Mouse (Mus musculus) limb, embryonic 13.5 days (tissue): Measurements from ENCODE around the gene Ifnar1. TPM values are rescaled to one million over a fixed set of nuclear protein-coding genes. Genes with fewer than 3 reads are reported as not detected.

Source experiments
- ATAC-seq: fragments of 200-750 bp; cut with Nextera tagmentation; 2 replicates; pipeline ENCODE4 v1.8.0; 2017; ENCODE audit warnings: low read depth, moderate number of reproducible peaks, moderate TSS enrichment; ENCODE audit not compliant: low FRiP score
- H3K27ac ChIP-seq: fragments of 300-500 bp; sonication (generic); 2 replicates; pipeline ENCODE4 v1.5.1; 2015; ENCODE audit warnings: inconsistent platforms, mild to moderate bottlenecking, moderate library complexity
- H3K27me3 ChIP-seq: fragments of 300-500 bp; sonication (generic); 2 replicates; pipeline ENCODE4 v1.6.1; 2015; ENCODE audit warnings: mild to moderate bottlenecking, inconsistent platforms
- H3K36me3 ChIP-seq: fragments of 300-500 bp; sonication (generic); 2 replicates; pipeline ENCODE4 v1.6.1; 2015; ENCODE audit warnings: inconsistent platforms, mild to moderate bottlenecking, moderate library complexity
- H3K4me1 ChIP-seq: fragments of 300-500 bp; sonication (generic); 2 replicates; pipeline ENCODE4 v1.6.1; 2015; ENCODE audit warnings: inconsistent platforms
- H3K4me2 ChIP-seq: fragments of 300-500 bp; sonication (generic); replicated peaks from 2 replicates; pipeline ENCODE4 v1.6.1; 2015; ENCODE audit warnings: inconsistent platforms, mild to moderate bottlenecking, moderate library complexity
- H3K4me3 ChIP-seq: fragments of 300-500 bp; sonication (generic); 2 replicates; pipeline ENCODE4 v1.5.1; 2015; ENCODE audit warnings: moderate library complexity, mild to moderate bottlenecking, inconsistent platforms
- H3K9ac ChIP-seq: fragments of 300-500 bp; sonication (generic); 2 replicates; pipeline ENCODE4 v1.6.1; 2015; ENCODE audit warnings: mild to moderate bottlenecking, inconsistent platforms
- H3K9me3 ChIP-seq: fragments of 300-500 bp; sonication (generic); 2 replicates; pipeline ENCODE4 v1.6.1; 2016; ENCODE audit warnings: inconsistent platforms
- WGBS: fragments of 180-500 bp; shearing (Covaris S2); methylation state at CpG from one replicate; pipeline ENCODE4 v1.1.7; 2015; 5-methylcytosine and 5-hydroxymethylcytosine counted together
- polyA plus RNA-seq: library from polyadenylated mRNA; unstranded; fragments of >200 nt; fragmentation: Nextera tagmentation; extraction: Ambion mirVana; gene quantifications from 2 replicates; pipeline ENCODE4 v1.2.1, GENCODE M21; 2015

The Ifnar1 gene
- polyA plus RNA-seq, 1 experiment from 2014 or later: 67.1 TPM

- peaks cover 8% of the 10 kb centered on the region; the same call in 1 of the 2 replicates for H3K27me3 ChIP-seq
- no peak overlapping the region for H3K9ac ChIP-seq
- no peaks in the 10 kb centered on the region for H3K36me3 ChIP-seq
- H3K4me2 ChIP-seq: no peak overlapping the region
- H3K4me1 ChIP-seq: peaks cover 31% of the 10 kb centered on the region
- 74% methylated on average over 6 of the region's 6 CpGs for WGBS
- no peaks in the 10 kb centered on the region for H3K9me3 ChIP-seq
- no peak overlapping the region for H3K4me3 ChIP-seq
- H3K27ac ChIP-seq: no peak overlapping the region
- ATAC-seq: no peak
Measured at GRCm38 (mm10) chr16:91534888-91535287, 49.9 kb downstream of the Ifnar1 start.

- Histone ChIP-seq H3K27ac (no peak overlapping the region), H3K27me3 (peaks cover 8% of the 10 kb centered on the region; the same call in 1 of the 2 replicates), H3K9me3 (no peaks in the 10 kb centered on the region), H3K36me3 (no peaks in the 10 kb centered on the region), H3K4me3 (no peak overlapping the region), H3K4me2 (no peak overlapping the region), H3K4me1 (peaks cover 28% of the 10 kb centered on the region), H3K9ac (no peak overlapping the region)
- 95% methylated on average over 6 of the region's 6 CpGs for WGBS
- ATAC-seq: no peak
Measured at GRCm38 (mm10) chr16:91536372-91536771, 51.3 kb downstream of the Ifnar1 start.

- peaks cover 28% of the 10 kb centered on the region for H3K4me1 ChIP-seq
- ATAC-seq: no peak
Measured at GRCm38 (mm10) chr16:91537065-91537464, 52.0 kb downstream of the Ifnar1 start.

GRCm38 (mm10) chr16:91538051-91538450, 53.0 kb downstream of the Ifnar1 start:
- H3K27me3 ChIP-seq: peaks cover 8% of the 10 kb centered on the region; the same call in 1 of the 2 replicates
- H3K4me1 ChIP-seq: peaks cover 19% of the 10 kb centered on the region
- no peak overlapping the region for H3K4me3 ChIP-seq
- WGBS: 73% methylated on average over 6 of the region's 6 CpGs
- no peaks in the 10 kb centered on the region for H3K36me3 ChIP-seq
- no peaks in the 10 kb centered on the region for H3K9me3 ChIP-seq
- no peak overlapping the region for H3K4me2 ChIP-seq
- H3K27ac ChIP-seq: peak overlapping the region; percentile 22; the same call in 1 of the 2 replicates
- no peak for ATAC-seq
- H3K9ac ChIP-seq: no peak overlapping the region

More at GRCm38 (mm10) chr16:91537065-91537464, 52.0 kb downstream of the Ifnar1 start:
- Histone ChIP-seq H3K4me2 (no peak overlapping the region), H3K27me3 (peaks cover 8% of the 10 kb centered on the region; the same call in 1 of the 2 replicates), H3K9me3 (no peaks in the 10 kb centered on the region), H3K4me3 (no peak overlapping the region), H3K36me3 (no peaks in the 10 kb centered on the region), H3K27ac (no peak overlapping the region), H3K9ac (no peak overlapping the region)
- WGBS: 84% methylated on average over 3 of the region's 3 CpGs

DNA sequence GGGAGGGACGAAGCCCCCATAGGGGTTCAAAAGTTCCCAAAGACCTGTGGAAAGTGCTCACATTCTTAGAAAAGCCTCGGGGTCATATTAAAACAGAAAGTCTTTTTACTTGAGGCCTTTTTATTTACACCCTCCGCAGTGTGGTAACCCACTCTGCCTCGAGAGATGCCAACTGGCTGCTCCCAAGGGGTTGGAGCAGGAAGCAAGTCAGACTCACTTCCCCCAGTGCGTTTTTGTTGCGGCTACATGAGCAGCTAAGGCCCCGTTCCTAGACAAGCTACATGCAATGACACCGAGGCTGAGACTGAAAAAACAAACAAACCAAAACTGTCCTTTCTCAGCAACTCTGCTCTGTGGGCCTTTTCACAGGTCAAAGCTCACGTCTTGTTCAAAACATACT, 53.5 kb downstream of the Ifnar1 start:
- peak overlapping the region; percentile 48; the same call in 1 of the 2 replicates for H3K27ac ChIP-seq
- WGBS: 49% methylated on average over 9 of the region's 9 CpGs
- H3K4me1 ChIP-seq: peaks cover 19% of the 10 kb centered on the region
- no peak overlapping the region for H3K4me2 ChIP-seq
- H3K9ac ChIP-seq: no peak overlapping the region
- H3K9me3 ChIP-seq: no peaks in the 10 kb centered on the region
- H3K4me3 ChIP-seq: no peak overlapping the region
- no peak for ATAC-seq
- H3K27me3 ChIP-seq: peaks cover 4% of the 10 kb centered on the region; the same call in 1 of the 2 replicates
- no peaks in the 10 kb centered on the region for H3K36me3 ChIP-seq

- Histone ChIP-seq H3K4me3 (no peak overlapping the region), H3K4me1 (peaks cover 30% of the 10 kb centered on the region), H3K36me3 (no peaks in the 10 kb centered on the region), H3K9me3 (no peaks in the 10 kb centered on the region), H3K27ac (no peak overlapping the region), H3K9ac (0 out of 2 replicates have a peak overlapping the region, but pooled peaks have one; percentile 31), H3K4me2 (peak overlapping the region; percentile 42), H3K27me3 (no peaks in the 10 kb centered on the region)
- WGBS: 36% methylated on average over 10 of the region's 10 CpGs
- 0 out of 2 replicates have a peak, but pooled peaks have one; percentile 36 for ATAC-seq
Measured at GRCm38 (mm10) chr16:91541573-91542081, 56.6 kb downstream of the Ifnar1 start.

DNA sequence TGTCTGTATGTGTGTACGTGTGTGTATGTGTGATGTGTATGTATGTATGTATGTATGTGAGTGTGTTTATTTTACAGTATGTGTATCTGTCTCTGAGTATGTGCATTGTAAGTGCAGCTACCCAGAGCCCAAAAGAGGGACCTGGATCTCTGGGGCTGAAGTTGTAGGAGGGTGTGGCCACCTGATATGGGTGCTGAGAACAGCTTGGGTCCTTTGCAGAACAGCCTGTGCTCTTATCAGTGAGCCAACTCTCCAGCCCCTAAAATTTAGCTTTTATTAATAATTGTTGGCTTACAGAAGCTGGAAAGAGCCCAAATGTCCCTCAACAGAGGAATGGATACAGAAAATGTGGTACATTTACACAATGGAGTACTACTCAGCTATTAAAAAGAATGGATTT, 58.6 kb downstream of the Ifnar1 start:
- 100% methylated on average over 1 of the region's 1 CpGs for WGBS
- H3K4me2 ChIP-seq: no peak overlapping the region
- H3K27me3 ChIP-seq: no peaks in the 10 kb centered on the region
- no peaks in the 10 kb centered on the region for H3K36me3 ChIP-seq
- H3K4me3 ChIP-seq: no peak overlapping the region
- no peak for ATAC-seq
- no peak overlapping the region for H3K27ac ChIP-seq
- no peaks in the 10 kb centered on the region for H3K9me3 ChIP-seq
- H3K9ac ChIP-seq: no peak overlapping the region
- H3K4me1 ChIP-seq: peaks cover 34% of the 10 kb centered on the region

DNA sequence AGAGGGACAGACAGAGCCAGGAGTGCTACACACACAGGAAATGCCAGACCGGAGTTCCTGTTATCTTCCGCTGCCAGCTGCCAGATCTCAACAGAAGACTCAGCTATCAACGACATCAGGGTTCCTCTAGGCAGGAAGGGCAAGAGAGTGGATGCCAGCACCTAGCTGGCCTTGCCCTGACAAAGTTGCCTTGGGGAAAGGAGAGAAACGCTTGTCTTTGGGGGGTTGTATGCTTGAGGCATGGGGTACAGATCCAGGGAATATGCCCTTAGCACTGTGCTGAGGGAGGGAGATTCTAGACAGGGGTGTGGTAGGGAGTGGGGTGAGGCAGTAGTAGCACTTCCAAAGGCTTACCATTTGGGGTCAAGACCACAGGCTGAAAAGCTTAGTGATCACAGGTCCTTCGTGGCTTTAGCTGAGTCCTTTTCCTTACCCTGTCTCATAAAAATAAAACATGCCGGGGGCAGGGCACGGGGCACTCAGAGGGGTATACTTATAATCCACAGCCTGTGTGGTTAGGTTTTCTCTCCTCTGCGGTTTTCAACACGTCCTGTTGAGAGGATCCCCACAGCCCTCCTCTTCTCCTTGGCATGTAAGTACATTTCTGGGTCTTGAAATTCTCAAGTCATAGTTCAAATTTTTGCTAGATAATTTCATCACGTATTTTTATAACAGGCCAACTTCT, 60.7 kb downstream of the Ifnar1 start:
- 58% methylated on average over 10 of the region's 10 CpGs for WGBS

GRCm38 (mm10) chr16:91546391-91546835, 61.4 kb downstream of the Ifnar1 start:
- Histone ChIP-seq H3K9me3 (no peaks in the 10 kb centered on the region), H3K4me3 (peak overlapping the region; percentile 81), H3K4me1 (peaks cover 44% of the 10 kb centered on the region), H3K27ac (no peak overlapping the region), H3K27me3 (no peaks in the 10 kb centered on the region), H3K4me2 (peak overlapping the region; percentile 77), H3K36me3 (no peaks in the 10 kb centered on the region), H3K9ac (peak overlapping the region; percentile 95)
- ATAC-seq: 0 out of 2 replicates have a peak, but pooled peaks have one; percentile 42
- 16% methylated on average over 14 of the region's 14 CpGs for WGBS

More for the DNA sequence above, 60.7 kb downstream of the Ifnar1 start:
- Histone ChIP-seq H3K9ac (no peak overlapping the region), H3K4me2 (peak overlapping the region; percentile 77; the same call in 1 of the 2 replicates), H3K27ac (no peak overlapping the region), H3K27me3 (no peaks in the 10 kb centered on the region), H3K36me3 (no peaks in the 10 kb centered on the region), H3K4me1 (peaks cover 47% of the 10 kb centered on the region), H3K9me3 (no peaks in the 10 kb centered on the region), H3K4me3 (no peak overlapping the region)
- no peak for ATAC-seq

DNA sequence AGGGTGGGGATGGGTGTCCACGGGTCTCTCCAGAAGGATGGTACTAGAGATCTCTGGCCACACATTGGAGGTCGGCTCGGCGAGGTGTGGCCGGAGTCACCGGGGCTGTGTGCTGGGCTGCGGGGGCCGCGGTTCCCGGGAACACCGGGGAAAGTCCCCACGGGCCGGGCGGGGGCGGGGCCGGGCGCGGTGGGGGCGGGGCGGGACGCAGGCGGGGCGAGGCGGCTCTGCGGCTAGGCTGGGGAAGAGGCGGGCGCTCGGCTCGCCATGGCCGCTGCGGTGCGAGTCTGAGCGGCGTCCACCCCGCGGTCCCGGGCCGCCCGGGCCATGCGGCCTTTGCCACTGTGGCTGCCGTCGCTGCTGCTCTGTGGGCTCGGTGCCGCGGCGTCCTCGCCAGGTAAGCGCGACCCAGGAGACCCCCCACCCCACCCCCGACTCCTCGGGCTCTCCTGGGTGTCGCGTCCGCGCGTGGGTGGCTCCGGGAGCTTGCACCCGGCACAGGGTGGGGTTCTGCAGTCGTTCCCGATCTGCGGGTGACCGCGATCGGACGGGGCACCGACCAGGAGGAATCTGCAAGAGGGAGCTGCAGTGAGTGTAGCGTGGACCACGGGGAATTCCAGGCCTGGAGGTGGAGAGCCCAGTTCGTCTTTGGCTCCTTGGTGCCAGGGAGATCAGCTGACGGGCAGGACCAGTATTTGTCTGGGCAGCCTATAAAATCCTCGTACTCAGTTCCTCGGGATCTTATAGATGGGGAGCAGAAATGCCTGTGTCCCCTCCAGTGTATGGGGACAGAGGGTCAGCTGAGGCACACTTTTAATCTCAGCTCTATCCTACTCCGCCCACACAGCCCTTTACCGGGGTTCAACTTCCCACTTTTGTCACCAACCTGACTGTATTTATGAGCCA, 62.1 kb downstream of the Ifnar1 start, which contains the start of gene Ifngr2:
TSS of gene Ifngr2 (plus strand) at position 237 of the 906 bp plus-strand sequence.
- peak within 1 kb of the TSS; percentile 48; the same call in 1 of the 2 replicates for H3K27ac ChIP-seq
- peak; percentile 90 for ATAC-seq

DNA sequence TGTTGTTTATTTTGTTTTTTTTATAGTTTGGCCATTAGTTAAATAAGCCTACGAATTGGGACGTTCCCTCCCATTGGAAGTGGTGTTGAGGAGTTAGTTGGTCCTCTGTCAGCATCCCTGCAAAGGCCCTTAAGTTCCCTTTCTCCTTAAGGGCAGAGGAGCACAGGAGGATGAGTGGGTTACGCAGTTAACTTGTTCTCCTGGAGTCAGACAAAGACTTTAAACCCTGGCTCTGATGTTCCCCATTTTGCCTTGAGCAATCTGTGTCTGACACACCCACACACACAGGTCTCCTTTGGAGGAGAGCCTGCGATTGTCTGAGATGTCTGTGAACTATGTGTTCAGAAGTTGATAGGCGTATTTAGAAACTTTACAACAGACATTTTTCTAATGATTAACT, 62.9 kb downstream of the Ifnar1 start:
- no peak for ATAC-seq
- peak overlapping the region; percentile 77 for H3K4me2 ChIP-seq
- H3K9ac ChIP-seq: peak overlapping the region; percentile 95; the same call in 1 of the 2 replicates
- H3K36me3 ChIP-seq: 0 out of 2 replicates have a peak, but pooled peaks cover 4% of the 10 kb centered on the region
- peak overlapping the region; percentile 81 for H3K4me3 ChIP-seq
- no peaks in the 10 kb centered on the region for H3K9me3 ChIP-seq
- H3K27me3 ChIP-seq: no peaks in the 10 kb centered on the region
- H3K4me1 ChIP-seq: peaks cover 39% of the 10 kb centered on the region
- WGBS: 41% methylated on average over 5 of the region's 5 CpGs
- no peak overlapping the region for H3K27ac ChIP-seq

More for the DNA sequence above, 62.1 kb downstream of the Ifnar1 start, which contains the start of gene Ifngr2:
- Histone ChIP-seq H3K4me1 (peaks cover 39% of the 10 kb centered on the region), H3K27me3 (no peaks in the 10 kb centered on the region), H3K4me2 (peak within 1 kb of the TSS; percentile 77), H3K4me3 (peak within 1 kb of the TSS; percentile 81), H3K36me3 (no peaks in the 10 kb centered on the region), H3K9me3 (no peaks in the 10 kb centered on the region), H3K9ac (peak within 1 kb of the TSS; percentile 95)
- under 1% methylated on average over 52 of the region's 74 CpGs for WGBS
